Mouse (Mus musculus) intestine, embryonic 16.5 days (tissue): ENCODE data around the gene Prpf8. TPM values are rescaled to one million over a fixed set of nuclear protein-coding genes. Genes with fewer than 3 reads are reported as not detected.

Source experiments
- ATAC-seq: fragments of 200-750 bp; cut with Nextera tagmentation; 2 replicates; pipeline ENCODE4 v1.8.0; 2017; ENCODE audit warnings: moderate TSS enrichment, moderate library complexity
- H3K27ac ChIP-seq: fragments of 300-500 bp; sonication (generic); 2 replicates; pipeline ENCODE4 v1.5.1; 2014; ENCODE audit warnings: mild to moderate bottlenecking, low read length
- H3K27me3 ChIP-seq: fragments of 300-500 bp; sonication (generic); replicated peaks from 2 replicates; pipeline ENCODE4 v1.6.1; 2014; ENCODE audit warnings: low read length, control low read depth, mixed read lengths; ENCODE audit not compliant: control insufficient read depth, insufficient read depth
- H3K36me3 ChIP-seq: fragments of 300-500 bp; sonication (generic); 2 replicates; pipeline ENCODE4 v1.6.1; 2014; ENCODE audit warnings: low read length, control low read depth; ENCODE audit not compliant: control insufficient read depth, insufficient read depth
- H3K4me1 ChIP-seq: fragments of 300-500 bp; sonication (generic); 2 replicates; pipeline ENCODE4 v1.6.1; 2014; ENCODE audit warnings: low read length, control low read depth, mixed read lengths; ENCODE audit not compliant: control insufficient read depth, insufficient read depth
- H3K4me2 ChIP-seq: fragments of 300-500 bp; sonication (generic); 2 replicates; pipeline ENCODE4 v1.6.1; 2014; ENCODE audit warnings: low read depth, low read length, control low read depth
- H3K4me3 ChIP-seq: fragments of 300-500 bp; sonication (generic); 2 replicates; pipeline ENCODE4 v1.5.1; 2014; ENCODE audit warnings: mild to moderate bottlenecking, low read length
- H3K9ac ChIP-seq: fragments of 300-500 bp; sonication (generic); 2 replicates; pipeline ENCODE4 v1.6.1; 2014; ENCODE audit warnings: low read depth, low read length
- H3K9me3 ChIP-seq: fragments of 300-500 bp; sonication (generic); 2 replicates; pipeline ENCODE4 v1.6.1; 2016; ENCODE audit warnings: low read length, control low read depth; ENCODE audit not compliant: control insufficient read depth
- WGBS: fragments of 180-500 bp; shearing (Covaris S2); extraction: QIAGEN DNeasy Blood & Tissue Kit; methylation state at CpG from one replicate; pipeline ENCODE4 v1.1.7; 2014; 5-methylcytosine and 5-hydroxymethylcytosine counted together
- microRNA counts: library from miRNA; unstranded; fragments of <30 nt; microRNA quantifications from one replicate; lab custom pipeline; 2016
- microRNA-seq: library from miRNA; unstranded; fragments of <30 nt; microRNA quantifications from one replicate; pipeline ENCODE4, GENCODE M21; 2016
- polyA plus RNA-seq: library from polyadenylated mRNA; unstranded; fragments of >200 nt; fragmentation: Nextera tagmentation; extraction: Ambion mirVana; gene quantifications from 2 replicates; pipeline ENCODE4 v1.2.1, GENCODE M21; 2015

The Prpf8 gene
- polyA plus RNA-seq, 1 experiment from 2014 or later: 34.8 TPM

- Histone ChIP-seq H3K27me3 (no peaks in the 10 kb centered on the region), H3K4me3 (no peak overlapping the region), H3K9ac (no peak overlapping the region), H3K9me3 (no peaks in the 10 kb centered on the region), H3K4me2 (no peak overlapping the region), H3K4me1 (peaks cover 21% of the 10 kb centered on the region), H3K27ac (no peak overlapping the region), H3K36me3 (no peaks in the 10 kb centered on the region)
- ATAC-seq: no peak
- WGBS: 90% methylated on average over 6 of the region's 6 CpGs
Observed at GRCm38 (mm10) chr11:75557142-75557541, 70.5 kb downstream of the Prpf8 start.

GRCm38 (mm10) chr11:75558101-75558500 lies 71.5 kb downstream of the Prpf8 start:
- H3K27ac ChIP-seq: no peak overlapping the region
- 83% methylated on average over 1 of the region's 1 CpGs for WGBS
- ATAC-seq: no peak
- peaks cover 15% of the 10 kb centered on the region for H3K4me1 ChIP-seq
- H3K27me3 ChIP-seq: no peaks in the 10 kb centered on the region
- no peaks in the 10 kb centered on the region for H3K9me3 ChIP-seq
- no peak overlapping the region for H3K4me2 ChIP-seq
- no peak overlapping the region for H3K9ac ChIP-seq
- H3K36me3 ChIP-seq: no peaks in the 10 kb centered on the region
- H3K4me3 ChIP-seq: no peak overlapping the region

MicroRNA genes within 50 kb of the gene (microRNA counts, 519-probe panel; counts per million panel counts)
- 3,462 counts per million, percentile 88 among the panel's probes with 10 or more counts for microRNA mmu-miR-22 (lab: Ali Mortazavi, UCI)

Small RNAs within 50 kb of the gene (microRNA-seq; reads per million reads assigned to microRNA genes)
- gene Mir22 (5,307 reads per million, percentile 89 among the genes with 10 or more reads in this experiment), gene Mir3971 (not detected)

Other genes with a start within 250 kb of the Prpf8 start
- gene Rpa1, start 138.5 kb upstream of the Prpf8 start, polyA plus RNA-seq: 82.8 and 91.9 TPM in 2 replicates
- 7.2 and 8.2 TPM in 2 replicates for gene Smyd4, start 138.4 kb upstream of the Prpf8 start, polyA plus RNA-seq
- 32.4 and 38.7 TPM in 2 replicates for gene Serpinf1, start 64.1 kb upstream of the Prpf8 start, polyA plus RNA-seq
- gene Serpinf2, start 47.2 kb upstream of the Prpf8 start, polyA plus RNA-seq: 23.2 and 32.8 TPM in 2 replicates
- gene Wdr81, start 32.1 kb upstream of the Prpf8 start, polyA plus RNA-seq: 6.9 and 9.8 TPM in 2 replicates
- 17.2 and 19.6 TPM in 2 replicates for gene Tlcd2, start 25.1 kb upstream of the Prpf8 start, polyA plus RNA-seq
- gene Rilp, start 23.3 kb downstream of the Prpf8 start, polyA plus RNA-seq: 2.4 and 2.7 TPM in 2 replicates
- 5.6 and 6.0 TPM in 2 replicates for gene Scarf1, start 26.7 kb downstream of the Prpf8 start, polyA plus RNA-seq
- 22.0 and 27.7 TPM in 2 replicates for gene Slc43a2, start 44.9 kb downstream of the Prpf8 start, polyA plus RNA-seq
- 84.2 and 98.1 TPM in 2 replicates for gene Pitpna, start 101.3 kb downstream of the Prpf8 start, polyA plus RNA-seq
- 20.8 and 21.9 TPM in 2 replicates for gene Inpp5k, start 144.2 kb downstream of the Prpf8 start, polyA plus RNA-seq
- gene Myo1c, start 163.7 kb downstream of the Prpf8 start, polyA plus RNA-seq: 45.5 and 51.2 TPM in 2 replicates
- gene Crk, start 192.4 kb downstream of the Prpf8 start, polyA plus RNA-seq: 91.0 and 94.1 TPM in 2 replicates
- gene Ywhae, start 246.1 kb downstream of the Prpf8 start, polyA plus RNA-seq: 648 and 718 TPM in 2 replicates